Mouse (Mus musculus) layer of hippocampus, adult 18-20 months (tissue): ENCODE data around the gene 2210017I01Rik. TPM values are rescaled to one million over a fixed set of nuclear protein-coding genes. Genes with fewer than 3 reads are reported as not detected.

ENCODE experiments used
- DNase-seq, 2 experiments: peaks; one replicate each; pipeline ENCODE4 v3.0.0; 2022; ENCODE audit warnings: low spot score in 2 of 2
- long read RNA-seq: library from polyadenylated mRNA; stranded (forward); transcript quantifications from one replicate; pipeline ENCODE4 v2.0.0, GENCODE M21; 2021
- total RNA-seq, 2 experiments: library from RNA; stranded (reverse); gene quantifications; 2 replicates each; pipeline ENCODE4 v1.2.3; 2021

The 2210017I01Rik gene
- not detected for total RNA-seq
- long read RNA-seq: 0 reads

GRCm38 (mm10) chr3:92607392-92607791, at the start of gene 2210017I01Rik:
2210017I01Rik (minus strand) TSS chr3:92607492.
- DNase-seq: no peak

GRCm38 (mm10) chr3:92656826-92657225, 49.5 kb upstream of the 2210017I01Rik start, which contains the start of gene Lce1b:
Lce1b (minus strand) TSS chr3:92656926.
- no peak for DNase-seq

- DNase-seq: no peak
These were observed 40.9 kb upstream of the 2210017I01Rik start, which contains the start of gene Lce1a1 for GRCm38 (mm10) chr3:92648207-92648606. Lce1a1 (minus strand) TSS chr3:92648307.

- no peak for DNase-seq
These were observed 32.6 kb upstream of the 2210017I01Rik start for GRCm38 (mm10) chr3:92639854-92640253.

GRCm38 (mm10) chr3:92638653-92638991, 31.3 kb upstream of the 2210017I01Rik start:
- DNase-seq: no peak

- no peak for DNase-seq
These were observed 30.7 kb upstream of the 2210017I01Rik start for GRCm38 (mm10) chr3:92637745-92638652.

- no peak for DNase-seq
These were observed 14.3 kb upstream of the 2210017I01Rik start, which contains the start of gene Lce6a for GRCm38 (mm10) chr3:92621560-92621959. Lce6a (minus strand) TSS chr3:92621660.

GRCm38 (mm10) chr3:92609804-92610203, 2.5 kb upstream of the 2210017I01Rik start:
- no peak for DNase-seq

GRCm38 (mm10) chr3:92602169-92602568, 5.1 kb downstream of the 2210017I01Rik start:
- peak in 1 of 2 experiments; percentile 6 for DNase-seq

- DNase-seq: no peak
These were observed 6.8 kb downstream of the 2210017I01Rik start for GRCm38 (mm10) chr3:92600456-92600855.

GRCm38 (mm10) chr3:92599973-92600372, 7.3 kb downstream of the 2210017I01Rik start:
- DNase-seq: no peak

- no peak for DNase-seq
These were observed 8.9 kb downstream of the 2210017I01Rik start for GRCm38 (mm10) chr3:92598429-92598828.

GRCm38 (mm10) chr3:92588858-92589257, 18.4 kb downstream of the 2210017I01Rik start, which contains the start of gene Smcp:
Smcp (minus strand) TSS chr3:92588997.
- no peak for DNase-seq

- no peak for DNase-seq
These were observed 20.1 kb downstream of the 2210017I01Rik start for GRCm38 (mm10) chr3:92587190-92587589.

GRCm38 (mm10) chr3:92585055-92585454, 22.2 kb downstream of the 2210017I01Rik start:
- DNase-seq: no peak

- DNase-seq: no peak
These were observed 24.0 kb downstream of the 2210017I01Rik start for GRCm38 (mm10) chr3:92583164-92583826.

- no peak for DNase-seq
These were observed 27.8 kb downstream of the 2210017I01Rik start for GRCm38 (mm10) chr3:92579508-92579907.

- DNase-seq: no peak
These were observed 28.5 kb downstream of the 2210017I01Rik start for GRCm38 (mm10) chr3:92578652-92579413.

GRCm38 (mm10) chr3:92573449-92574041, 33.7 kb downstream of the 2210017I01Rik start, which contains the start of gene Ivl:
Ivl (minus strand) TSS chr3:92573735.
- no peak for DNase-seq

- no peak for DNase-seq
These were observed 34.7 kb downstream of the 2210017I01Rik start for GRCm38 (mm10) chr3:92572514-92573155.
